Mouse (Mus musculus): ENCODE data around the gene Cntnap3.

DNA sequence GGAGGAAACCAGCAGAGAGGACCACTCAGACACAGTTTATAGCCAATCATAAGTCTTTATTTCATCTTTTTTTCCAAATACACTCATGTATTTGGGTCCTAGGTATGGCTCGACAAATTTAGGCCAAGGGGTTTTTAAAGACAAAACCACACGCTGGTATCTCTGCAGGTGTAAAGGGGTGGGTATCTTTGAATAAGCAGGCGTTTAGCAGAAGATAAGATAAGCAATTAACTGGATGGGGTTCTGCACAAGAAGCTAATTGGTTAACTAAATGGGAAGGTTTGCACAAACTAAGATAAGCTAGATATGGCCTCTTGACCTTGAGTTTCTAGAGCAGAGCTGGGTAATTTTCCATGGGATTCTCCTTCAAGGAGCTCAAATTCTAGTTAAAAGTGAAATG lies 171.5 kb downstream of the Cntnap3 start:
- TF ChIP-seq FLI1 (IDR thresholded peaks at IDR 0.05; ENCODE audit: low read length) (no peak), GATA1 (IDR thresholded peaks at IDR 0.05; ENCODE audit: borderline replicate concordance, low read length) (no peak)
